ENCODE assay signal across 25 mouse cellular contexts in genomic region chr13:53729848-53730247, GRCm38 (mm10).
DNase-seq lines count a peak whose midpoint lies in the region; ATAC-seq and TF ChIP-seq lines count a peak whose summit lies in the region.
"Had no signal": no experiment of that assay in that cellular context is flagged by ENCODE, and none has a peak within 500 bp of the region (broad histone marks: within the 10 kb centered on the region; RNA-seq: fewer than 3 reads in every experiment).

No protein-coding gene starts in this region.

- H3K4me2 ChIP-seq in midbrain, embryonic 12.5 days (replicated peaks), result no peak overlapping the region
- no peak overlapping the region for H3K4me2 ChIP-seq in midbrain, embryonic 15.5 days
- peak overlapping the region; percentile 71 for H3K4me2 ChIP-seq in myocyte (ENCODE audit: low read depth)
- H3K4me2 ChIP-seq: embryonic facial prominence, embryonic 12.5 days; embryonic facial prominence, embryonic 15.5 days; heart, embryonic 13.5 days; hindbrain, embryonic 12.5 days; hindbrain, embryonic 15.5 days had no signal

- H3K4me1 ChIP-seq in midbrain, embryonic 12.5 days, result no peaks in the 10 kb centered on the region
- no peaks in the 10 kb centered on the region for H3K4me1 ChIP-seq in midbrain, embryonic 15.5 days
- H3K4me1 ChIP-seq: embryonic facial prominence, embryonic 12.5 days; embryonic facial prominence, embryonic 15.5 days; heart, embryonic 10.5 days; hindbrain, embryonic 12.5 days; hindbrain, embryonic 15.5 days had no signal

- no peaks in the 10 kb centered on the region for H3K36me3 ChIP-seq in midbrain, embryonic 12.5 days
- H3K36me3 ChIP-seq in midbrain, embryonic 15.5 days (replicated peaks), result no peaks in the 10 kb centered on the region
- no peaks in the 10 kb centered on the region for H3K36me3 ChIP-seq in myocyte (ENCODE audit: control insufficient read depth, insufficient read depth)
- H3K36me3 ChIP-seq: embryonic facial prominence, embryonic 12.5 days; embryonic facial prominence, embryonic 15.5 days; heart, embryonic 10.5 days; heart, embryonic 13.5 days; hindbrain, embryonic 12.5 days; hindbrain, embryonic 15.5 days had no signal

- ATAC-seq in midbrain, embryonic 12.5 days (ENCODE audit: low FRiP score, low read depth), result no peak
- ATAC-seq in midbrain, embryonic 15.5 days (replicated peaks), result no peak
- no peak for ATAC-seq in megakaryocyte progenitor cell, adult 5-6 weeks (replicated peaks; ENCODE audit: poor library complexity)
- ATAC-seq: CD4-positive, CD25-positive, alpha-beta regulatory T cell, adult 4 months; forebrain, embryonic 14.5 days; forebrain, postnatal 0 days had no signal

- intact Hi-C loops in heart, postnatal 36 days (cut with DNase I), result no loop called here

- no peak overlapping the region for H3K9ac ChIP-seq in midbrain, embryonic 12.5 days (replicated peaks)
- H3K9ac ChIP-seq in midbrain, embryonic 15.5 days, result no peak overlapping the region
- H3K9ac ChIP-seq: embryonic facial prominence, embryonic 12.5 days; embryonic facial prominence, embryonic 15.5 days; forebrain, postnatal 0 days; heart, embryonic 13.5 days; hindbrain, embryonic 12.5 days; hindbrain, embryonic 15.5 days had no signal

- H3K9me3 ChIP-seq in midbrain, embryonic 12.5 days, result no peaks in the 10 kb centered on the region
- H3K9me3 ChIP-seq in midbrain, embryonic 15.5 days, result no peaks in the 10 kb centered on the region
- H3K9me3 ChIP-seq: embryonic facial prominence, embryonic 12.5 days; embryonic facial prominence, embryonic 15.5 days; heart, embryonic 10.5 days; heart, embryonic 13.5 days; hindbrain, embryonic 12.5 days; hindbrain, embryonic 15.5 days had no signal

- H3K79me2 ChIP-seq in myocyte (ENCODE audit: control insufficient read depth, insufficient read depth), result no peaks in the 10 kb centered on the region

- 84% methylated on average over 7 of the region's 7 CpGs for WGBS in midbrain, embryonic 12.5 days
- 93% methylated on average over 7 of the region's 7 CpGs for WGBS in midbrain, embryonic 15.5 days

- no peak overlapping the region for H3ac ChIP-seq in myocyte (ENCODE audit: control insufficient read depth, insufficient read length)

- H3K27me3 ChIP-seq in midbrain, embryonic 12.5 days, result no peaks in the 10 kb centered on the region
- no peaks in the 10 kb centered on the region for H3K27me3 ChIP-seq in midbrain, embryonic 15.5 days (replicated peaks)
- H3K27me3 ChIP-seq in myocyte (ENCODE audit: control insufficient read depth, insufficient read depth, insufficient read length), result no peaks in the 10 kb centered on the region
- H3K27me3 ChIP-seq: embryonic facial prominence, embryonic 12.5 days; embryonic facial prominence, embryonic 15.5 days; heart, embryonic 13.5 days; hindbrain, embryonic 12.5 days; hindbrain, embryonic 15.5 days had no signal

- H3K4me3 ChIP-seq in midbrain, embryonic 12.5 days, result no peak overlapping the region
- no peak overlapping the region for H3K4me3 ChIP-seq in midbrain, embryonic 15.5 days
- no peak overlapping the region for H3K4me3 ChIP-seq in myocyte
- H3K4me3 ChIP-seq: embryonic facial prominence, embryonic 12.5 days; embryonic facial prominence, embryonic 15.5 days; heart, adult 2 months; heart, embryonic 10.5 days; heart, embryonic 13.5 days; hindbrain, embryonic 12.5 days; hindbrain, embryonic 15.5 days had no signal

- DNase-seq in heart, adult 11 months, result peak; percentile 43
- DNase-seq in heart, postnatal 36 days, result no peak
- DNase-seq: adrenal gland, adult 2 months; adrenal gland, postnatal 14 days; B cell, adult 2 months; cerebellum, adult 11 months; cerebellum, adult 2 months; cerebellum, adult 9-11 months; cerebellum, postnatal 25 days; forebrain, postnatal 0 days; gastrocnemius, postnatal 25 days; heart, adult 2 months; heart, postnatal 14 days had no signal

- peak overlapping the region; percentile 15; the same call in 1 of the 2 replicates for H3K27ac ChIP-seq in midbrain, embryonic 12.5 days (replicated peaks)
- H3K27ac ChIP-seq in midbrain, embryonic 15.5 days, result no peak overlapping the region
- H3K27ac ChIP-seq: embryonic facial prominence, embryonic 12.5 days; embryonic facial prominence, embryonic 15.5 days; heart, adult 2 months; heart, embryonic 10.5 days; heart, embryonic 13.5 days; hindbrain, embryonic 12.5 days; hindbrain, embryonic 15.5 days had no signal

- no peak for TF ChIP-seq POLR2A in myocyte (IDR thresholded peaks at IDR 0.05; ENCODE audit: insufficient read length, low read depth)

TF ChIP-seq in myocyte, 11 proteins besides CTCF, POLR2A, EP300 and RAD21:
- TF ChIP-seq MYOG (IDR thresholded peaks at IDR 0.05; ENCODE audit: control insufficient read depth in 1 of 3, insufficient read depth in 1 of 3, insufficient read length in 2 of 3, low read depth in 2 of 3), result no peak
- TF ChIP-seq TCF12 (IDR thresholded peaks at IDR 0.05; ENCODE audit: insufficient read depth, poor library complexity, severe bottlenecking), result no peak
- no peak for TF ChIP-seq MYOD1 (IDR thresholded peaks at IDR 0.05; ENCODE audit: control insufficient read depth in 1 of 3, insufficient read length in 2 of 3, low read depth in 2 of 3)
- TF ChIP-seq SRF (IDR thresholded peaks at IDR 0.05; ENCODE audit: control insufficient read depth, insufficient read length, low read depth), result no peak
- no peak for TF ChIP-seq REST (IDR thresholded peaks at IDR 0.05; ENCODE audit: insufficient read depth, insufficient read length)
- TF ChIP-seq USF1 (IDR thresholded peaks at IDR 0.05; ENCODE audit: low read depth), result peak; percentile 91
- no peak for TF ChIP-seq POLR2AphosphoS2 (IDR thresholded peaks at IDR 0.05; ENCODE audit: insufficient read length, low read depth)
